Mouse (Mus musculus) layer of hippocampus, postnatal 36 days (tissue): ENCODE data around the gene Dbn1. TPM values are rescaled to one million over a fixed set of nuclear protein-coding genes. Genes with fewer than 3 reads are reported as not detected.
"Not testable (repeated sequence)": the region's sequence is repeated elsewhere in the genome, so short reads cannot be mapped to it uniquely, and the experiment has no call there.

Experiments used
- DNase-seq, 2 experiments: peaks; one replicate each; pipeline ENCODE4 v3.0.0; 2022
- microRNA-seq, 2 experiments: library from miRNA; unstranded; fragments of <30 nt; microRNA quantifications; one replicate each; pipeline ENCODE4 v1.2.0; 2021
- total RNA-seq, 2 experiments: library from RNA; stranded (reverse); gene quantifications; 2 replicates each; pipeline ENCODE4 v1.2.3; 2021

Dbn1 gene
- total RNA-seq, 2 experiments from 2014 or later, result 388 to 393 TPM

DNA sequence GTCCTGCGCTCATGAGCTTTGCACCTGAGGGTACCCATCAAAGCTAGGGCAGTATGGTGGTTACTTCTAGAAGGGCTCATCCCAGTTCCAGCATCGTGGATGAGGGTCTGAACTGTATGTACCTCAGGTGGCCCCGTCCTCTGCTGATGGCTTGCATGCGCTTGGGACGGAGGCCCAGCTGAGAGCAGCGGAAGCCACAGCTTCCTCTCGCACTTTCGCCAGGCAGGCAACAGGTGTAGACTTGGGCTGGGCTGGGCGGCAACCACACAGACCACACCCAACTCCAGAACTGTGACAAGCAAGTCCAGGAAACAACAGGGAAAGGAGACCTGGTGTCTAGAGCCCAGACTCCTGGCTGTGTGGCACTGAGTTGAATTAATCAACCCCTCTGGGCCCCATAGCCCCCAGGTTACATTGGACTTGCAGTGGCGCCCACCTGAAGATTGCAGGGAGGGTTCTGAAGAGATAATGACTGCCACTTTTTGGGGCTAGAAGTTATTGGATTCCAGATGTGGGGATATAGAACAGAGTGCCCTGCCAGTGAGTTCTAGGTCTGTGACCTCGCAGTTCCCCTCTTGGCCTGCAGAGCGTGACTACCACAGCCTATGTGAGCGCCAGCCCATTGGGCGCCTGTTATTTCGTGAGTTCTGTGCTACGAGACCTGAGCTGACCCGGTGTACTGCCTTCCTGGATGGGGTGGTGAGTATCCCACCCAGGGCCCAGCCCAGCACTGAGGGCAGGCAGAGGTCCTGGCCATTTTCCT is 38.1 kb downstream of the Dbn1 start:
- no peak for DNase-seq

DNA sequence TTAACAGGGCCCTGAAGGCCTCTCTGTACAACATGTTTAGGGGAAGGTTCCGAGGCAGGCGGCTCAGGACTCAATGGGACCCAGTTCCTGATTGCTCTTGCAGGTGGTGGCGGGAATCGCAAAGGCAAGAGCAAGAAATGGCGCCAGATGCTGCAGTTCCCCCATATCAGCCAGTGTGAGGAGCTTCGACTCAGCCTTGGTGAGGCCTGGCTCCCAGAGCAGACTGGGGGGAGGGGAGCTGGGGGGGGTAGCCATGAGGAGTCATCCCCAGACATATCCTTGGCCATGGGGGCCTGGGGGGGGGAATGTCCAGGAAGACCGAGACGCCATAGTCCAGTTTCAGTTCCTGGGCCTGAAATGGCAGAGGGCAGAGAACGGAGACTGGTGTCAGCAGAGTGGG is 38.7 kb downstream of the Dbn1 start:
- DNase-seq, result no peak

DNA sequence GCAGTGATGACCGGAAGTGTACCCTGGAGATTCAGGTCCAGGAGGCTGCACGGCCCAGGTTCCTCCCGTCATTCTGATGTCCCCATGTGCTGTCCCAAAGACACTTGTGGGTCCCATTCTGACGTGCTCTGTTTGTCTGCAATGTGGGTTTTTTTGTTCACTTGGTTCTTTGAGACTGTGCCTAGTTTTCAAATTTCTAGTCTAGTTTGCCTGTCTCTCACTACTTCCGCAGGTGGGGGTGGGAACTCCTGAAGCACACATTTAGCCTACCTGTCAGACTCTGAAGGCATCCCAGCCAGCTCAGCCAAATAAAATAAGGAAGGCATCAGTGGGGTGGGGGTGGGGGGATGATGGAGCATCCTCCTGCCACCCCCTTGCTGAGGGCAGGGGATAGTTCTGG is 39.8 kb downstream of the Dbn1 start:
- DNase-seq, result no peak

DNA sequence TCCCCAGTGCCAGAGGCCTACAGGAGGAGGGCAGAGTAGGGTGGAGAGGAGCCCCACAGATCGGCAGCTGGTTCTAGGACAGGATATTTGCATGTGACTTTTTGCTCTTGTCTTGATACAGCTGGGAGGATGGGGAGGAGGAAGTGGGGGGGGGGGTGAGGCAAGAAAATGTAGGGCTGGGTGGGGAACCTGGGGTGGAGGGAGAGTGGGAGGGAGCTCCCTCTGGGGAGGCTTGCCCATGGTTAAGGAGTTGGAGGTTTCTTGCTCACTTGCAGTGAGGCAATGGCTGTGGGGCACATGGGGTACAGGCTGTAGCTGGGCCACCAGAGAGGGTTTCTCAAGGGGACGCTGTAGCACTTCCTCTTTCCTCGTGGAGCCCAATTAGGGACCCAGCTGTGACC is 40.4 kb downstream of the Dbn1 start:
- no peak for DNase-seq

DNA sequence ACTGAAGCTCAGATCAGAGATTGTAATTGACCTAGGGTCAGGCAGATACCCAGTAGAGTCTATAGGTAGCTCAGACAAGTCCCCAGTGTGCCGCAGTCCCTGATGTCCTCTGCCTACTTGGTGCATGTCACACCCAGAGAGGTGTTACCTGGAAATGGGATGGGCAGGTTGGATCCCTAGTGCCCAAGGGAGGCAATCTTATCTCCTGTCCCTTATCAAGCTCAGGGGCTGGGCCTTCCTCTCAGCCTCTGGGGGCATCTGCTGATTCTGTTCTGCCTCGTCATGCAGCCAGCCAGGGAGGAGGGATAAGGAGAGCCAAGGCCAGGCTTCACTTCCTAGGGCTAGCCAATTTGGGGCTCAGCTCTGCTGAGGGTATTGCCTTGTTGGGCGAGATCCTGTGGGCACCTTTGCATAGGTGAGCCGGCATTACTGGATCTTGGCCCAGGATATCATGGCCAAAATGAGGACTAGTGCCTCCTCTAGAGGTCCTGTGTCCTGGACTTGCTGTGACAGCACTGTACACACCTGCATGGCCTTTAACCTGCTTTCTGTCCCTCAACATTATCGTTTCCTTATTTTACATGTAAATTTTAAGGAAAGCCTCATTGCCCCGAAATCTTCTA is 41.3 kb downstream of the Dbn1 start:
- DNase-seq, result no peak

DNA sequence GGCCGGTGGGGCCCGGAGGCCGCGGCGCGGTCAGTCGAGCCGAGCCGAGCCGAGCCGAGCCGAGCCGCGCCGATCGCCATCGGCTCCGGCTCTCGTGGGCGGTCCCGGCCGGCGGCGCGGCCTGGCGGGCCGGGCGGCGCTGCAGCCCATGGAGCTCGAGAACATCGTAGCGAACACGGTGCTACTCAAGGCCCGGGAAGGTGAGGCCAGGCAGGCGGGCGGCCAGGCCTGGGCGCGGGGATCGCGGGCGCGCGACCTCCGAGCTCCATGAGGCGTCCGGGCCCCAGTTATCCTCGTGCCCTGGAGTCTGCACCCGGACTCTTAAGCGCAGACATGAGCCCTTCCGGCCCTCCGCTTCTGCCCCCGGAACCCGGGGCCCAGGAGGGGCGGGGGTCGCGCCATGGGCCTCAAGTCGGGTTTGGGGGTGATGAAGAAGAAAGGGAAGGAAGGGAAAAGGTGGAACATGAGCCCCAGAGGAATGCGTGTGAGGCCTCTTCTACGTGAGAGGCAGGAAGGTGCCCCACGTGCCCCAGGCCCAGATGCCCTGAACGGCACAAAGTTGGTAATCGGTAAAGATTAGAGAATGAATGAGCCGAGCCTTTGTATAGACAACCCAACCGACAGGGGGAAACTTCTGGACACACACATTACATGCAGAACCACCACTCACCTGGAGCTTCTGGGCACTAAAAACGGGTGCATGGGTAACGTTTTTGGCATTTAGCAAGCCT is 42.4 kb downstream of the Dbn1 start:
- DNase-seq, result no peak

DNA sequence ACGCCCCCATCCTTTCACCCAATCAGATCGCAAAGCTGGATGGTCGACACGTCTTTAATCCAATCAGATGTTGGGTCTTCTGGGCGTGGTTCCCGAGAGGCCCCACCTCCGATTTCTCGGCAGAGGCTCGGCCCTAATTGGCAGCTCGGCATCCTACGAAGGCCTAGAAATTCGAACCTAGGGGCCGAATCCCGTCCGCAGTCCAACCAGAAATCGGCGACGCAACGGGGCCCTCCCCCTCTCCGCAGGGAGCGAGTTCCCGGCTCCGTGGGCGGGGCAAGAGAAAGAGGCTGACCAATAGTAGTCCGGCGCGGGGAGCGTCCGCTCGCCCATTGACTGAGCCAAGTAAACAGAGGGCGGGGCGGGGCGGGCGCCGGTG is 43.0 kb downstream of the Dbn1 start, which contains the start of gene Grk6:
TSS of gene Grk6 (plus strand) at position 136 of the 379 bp plus-strand sequence.
- DNase-seq, result peak; percentile 99 to 100

DNA sequence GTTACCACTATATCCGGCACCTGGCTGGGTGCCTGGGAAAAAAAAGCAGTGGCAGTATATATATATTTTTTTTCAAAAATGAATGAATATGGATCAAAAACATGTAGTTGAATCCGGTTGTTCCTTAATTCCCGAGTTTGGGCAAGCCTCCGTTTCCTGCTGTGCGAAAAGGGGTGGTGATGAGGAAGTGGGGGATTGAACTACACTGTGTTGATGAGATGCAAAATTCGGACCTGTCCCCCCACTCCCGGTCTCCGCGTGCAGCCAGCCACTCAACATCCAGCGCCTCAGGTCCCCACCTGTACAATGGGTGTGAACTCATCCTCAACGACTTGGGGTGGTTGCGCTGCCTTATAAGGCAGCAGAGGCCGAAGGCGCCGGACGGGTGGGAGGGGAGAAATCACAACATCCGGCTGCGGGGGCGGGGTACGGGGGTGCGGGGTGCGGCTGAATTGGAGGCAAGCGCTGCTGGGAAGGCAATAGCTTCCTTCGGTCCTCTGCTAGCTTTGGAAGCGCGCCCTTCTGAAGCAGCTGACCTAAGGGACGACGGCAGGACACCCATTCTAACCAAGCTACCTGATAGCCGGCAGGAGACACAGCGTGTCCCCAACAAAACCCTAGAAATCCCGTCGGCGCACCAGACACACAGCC is 43.5 kb downstream of the Dbn1 start:
- DNase-seq, result no peak

DNA sequence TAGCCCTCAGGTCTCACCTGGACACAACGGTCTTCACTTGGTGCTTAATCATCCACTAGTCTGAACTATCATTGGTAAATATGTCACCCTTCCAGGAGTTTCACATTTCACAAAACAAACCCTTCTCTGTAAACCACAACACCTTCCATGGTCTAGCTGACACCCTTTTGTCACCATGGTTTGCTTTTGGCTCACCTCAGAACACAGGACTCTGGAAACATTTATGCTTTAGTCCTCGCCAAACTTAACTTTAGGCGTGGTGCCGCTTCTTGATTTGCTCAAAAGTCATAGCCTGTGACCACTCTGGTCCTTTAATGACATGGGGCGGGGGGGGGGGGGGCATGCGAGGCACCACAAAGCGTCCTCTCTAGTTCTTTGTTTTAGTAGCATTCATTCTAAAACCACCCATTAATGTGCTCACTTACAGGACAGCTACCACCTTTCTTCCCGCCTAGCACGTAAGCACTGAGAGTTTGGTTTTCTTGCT is 44.1 kb downstream of the Dbn1 start:
- no peak for DNase-seq

DNA sequence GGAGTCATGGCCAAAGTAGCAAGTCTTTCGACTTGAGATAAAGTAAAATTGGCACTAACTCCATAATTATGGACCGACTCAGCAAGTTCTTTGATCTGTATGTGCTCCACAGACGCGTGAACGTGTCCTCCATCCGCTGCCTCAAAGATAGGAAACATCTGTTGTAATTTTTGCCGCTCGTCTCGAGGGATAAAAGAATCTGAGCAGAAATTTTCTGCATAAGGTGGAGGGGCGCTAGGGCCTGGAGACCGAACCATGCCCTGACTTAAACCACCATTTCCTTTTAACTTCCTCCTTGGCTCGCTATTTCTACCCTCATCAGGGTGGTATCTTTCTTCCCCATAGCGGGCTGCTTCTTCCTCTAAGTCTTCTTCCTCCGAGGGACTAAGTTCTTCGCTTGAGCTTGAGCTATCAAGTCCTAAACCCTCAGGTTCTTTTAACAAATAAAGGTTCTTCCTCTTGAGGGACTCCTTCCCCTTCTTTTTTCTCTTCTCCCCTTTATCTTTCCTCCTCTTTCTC is 50.7 kb downstream of the Dbn1 start:
- not testable (repeated sequence) for DNase-seq

DNA sequence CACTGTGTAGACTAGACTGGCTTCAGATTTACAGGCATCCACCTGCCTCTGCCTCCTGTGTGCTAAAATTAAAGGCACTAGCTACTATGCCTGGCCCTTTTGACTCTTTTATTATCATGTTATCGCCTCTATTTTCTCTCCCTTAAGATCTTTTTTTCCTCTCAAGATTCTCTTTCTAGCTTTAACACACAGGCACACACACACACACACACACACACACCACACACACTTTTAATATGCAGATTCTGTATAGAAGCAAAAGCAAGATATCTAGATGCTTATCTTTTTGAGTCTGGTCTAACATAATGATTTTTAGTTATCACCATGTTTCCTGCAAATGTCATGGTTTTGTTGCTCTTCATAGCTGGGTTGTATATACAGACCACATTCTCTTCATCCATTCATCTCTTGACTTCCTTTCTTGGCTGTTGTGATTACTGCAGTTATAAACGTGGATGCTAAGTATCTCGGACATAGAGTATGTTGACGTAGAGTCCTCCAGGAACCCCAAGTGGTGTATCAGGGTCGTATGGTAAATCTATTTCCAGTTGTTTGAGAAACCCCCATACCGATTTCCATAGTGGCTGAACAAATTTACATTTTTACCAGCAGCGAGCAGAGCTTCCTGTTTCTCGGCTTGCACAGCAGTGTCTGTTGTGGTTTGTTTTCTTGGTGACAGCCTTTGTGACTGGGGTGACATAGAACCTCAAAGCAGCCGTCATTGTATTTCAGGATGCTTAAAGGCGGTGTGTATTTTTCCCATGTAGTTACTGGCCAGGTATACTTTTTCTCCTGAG is 55.8 kb downstream of the Dbn1 start:
- no peak for DNase-seq

DNA sequence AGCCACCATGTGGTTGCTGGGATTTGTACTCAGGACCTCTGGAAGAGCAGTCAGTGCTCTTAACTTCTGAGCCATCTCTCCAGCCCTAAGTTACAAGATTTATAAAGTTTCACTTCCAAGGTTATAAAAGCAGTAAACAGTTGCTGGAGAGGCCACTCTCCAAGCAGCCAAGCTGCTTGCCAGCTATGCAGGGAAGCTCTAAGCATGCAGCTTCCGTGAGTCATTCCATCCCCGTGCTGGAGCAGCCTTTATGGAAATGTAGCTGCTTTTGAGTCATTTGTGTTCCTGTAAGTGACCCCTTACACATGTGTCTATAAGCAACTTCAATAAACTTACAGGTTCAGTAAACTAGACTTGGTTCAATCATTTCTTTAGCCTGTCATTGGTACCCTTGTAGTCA is 57.3 kb downstream of the Dbn1 start:
- DNase-seq, result no peak

DNA sequence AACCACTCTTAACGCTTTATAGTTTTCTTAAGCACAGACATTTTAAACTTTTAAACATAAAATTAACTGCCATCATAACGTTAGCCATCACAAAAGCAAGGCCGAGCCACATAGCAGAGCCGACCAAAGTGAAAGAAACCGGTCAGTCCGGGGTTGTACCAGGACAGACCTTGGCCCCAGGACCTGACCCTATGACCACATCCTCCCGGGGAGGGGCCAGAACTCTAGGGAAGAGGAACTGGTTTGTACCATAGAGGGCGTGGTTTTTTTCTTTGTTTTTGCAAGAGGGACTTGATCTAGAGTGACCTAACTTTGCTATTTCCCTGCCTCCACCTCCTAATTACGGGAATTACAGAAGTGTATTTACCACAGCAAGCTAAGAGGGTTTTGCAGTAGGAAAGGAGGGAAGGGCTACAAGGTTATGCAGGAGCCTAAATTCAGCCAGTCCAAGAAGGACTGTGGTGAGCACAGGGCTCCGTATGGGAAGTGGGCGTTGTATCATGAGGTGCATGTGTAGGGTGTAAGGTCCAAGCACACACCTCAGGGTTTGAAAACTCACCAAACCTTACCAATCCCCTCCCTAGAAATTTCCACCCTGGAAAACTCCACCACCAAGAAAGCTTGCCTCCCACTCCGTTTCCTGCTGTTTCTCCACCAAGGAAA is 58.6 kb downstream of the Dbn1 start:
- no peak for DNase-seq

DNA sequence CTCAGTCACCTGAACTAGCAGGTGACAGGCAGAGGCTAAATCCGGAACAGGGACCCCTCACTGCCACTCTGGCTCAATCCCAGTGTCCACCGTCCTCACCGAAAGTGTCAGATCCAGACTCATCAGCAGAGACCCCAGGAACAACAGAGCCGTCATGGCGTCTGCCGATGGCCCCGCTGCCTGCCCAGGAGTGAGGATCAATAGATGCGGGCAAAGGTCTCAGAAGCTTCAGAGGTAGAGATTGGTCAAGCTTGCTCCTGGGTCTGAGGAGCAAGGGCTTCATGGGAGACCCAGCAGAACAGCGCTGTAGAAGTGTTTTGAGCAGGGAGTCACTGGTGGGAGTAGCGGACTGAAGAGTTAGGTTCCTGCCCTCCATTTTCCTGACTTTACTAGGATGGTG is 61.3 kb downstream of the Dbn1 start, which contains the start of gene F12:
TSS of gene F12 (minus strand) at position 181 of the 400 bp plus-strand sequence.
- DNase-seq, result no peak

Small RNA genes within 50 kb of the gene (microRNA-seq; reads per million reads assigned to microRNA genes)
- 3.3 to 4.4 reads per million in 2 experiments for gene Mir6943
- gene Mir6944, result 63.3 to 98.8 reads per million in 2 experiments
- 5.1 to 5.7 reads per million in 2 experiments for gene Mir6945

Other genes with a start within 250 kb of the Dbn1 start
- gene Prelid1, start 167.6 kb downstream of the Dbn1 start, total RNA-seq, result 100 to 1,000 TPM; 140 to 157 TPM
- gene Rab24, start 166.2 kb downstream of the Dbn1 start, total RNA-seq, result 10 to 100 TPM; 78.8 to 84.3 TPM
- 1 to 10 TPM in 1 of 2 experiments, under 1 TPM in 1; 0.87 to 1.4 TPM for gene Mxd3, start 158.3 kb downstream of the Dbn1 start, total RNA-seq
- 10 to 100 TPM; 58.3 to 70.5 TPM for gene Lman2, start 125.3 kb downstream of the Dbn1 start, total RNA-seq
- gene Rgs14, start 118.4 kb downstream of the Dbn1 start, total RNA-seq, result 100 to 1,000 TPM in 1 of 2 experiments, 10 to 100 TPM in 1; 95.2 to 110 TPM
- not detected for gene Slc34a1, start 89.9 kb downstream of the Dbn1 start, total RNA-seq
- gene Pfn3, start 72.9 kb downstream of the Dbn1 start, total RNA-seq, result not detected
- under 1 TPM; 0.32 to 0.71 TPM for gene F12, start 61.3 kb downstream of the Dbn1 start, total RNA-seq
- 10 to 100 TPM; 67.7 to 71.1 TPM for gene Grk6, start 43.0 kb downstream of the Dbn1 start, total RNA-seq
- 10 to 100 TPM; 86.1 to 86.6 TPM for gene Prr7, start 23.8 kb downstream of the Dbn1 start, total RNA-seq
- 10 to 100 TPM; 89.6 to 94.1 TPM for gene Pdlim7, start 25.6 kb upstream of the Dbn1 start, total RNA-seq
- 10 to 100 TPM; 17.0 to 20.6 TPM for gene Dok3, start 41.2 kb upstream of the Dbn1 start, total RNA-seq
- 10 to 100 TPM; 59.4 to 60.2 TPM for gene Ddx41, start 48.5 kb upstream of the Dbn1 start, total RNA-seq
- gene Fam193b, start 83.0 kb upstream of the Dbn1 start, total RNA-seq, result 10 to 100 TPM; 88.6 to 96.2 TPM
- gene Tmed9, start 85.6 kb upstream of the Dbn1 start, total RNA-seq, result 100 to 1,000 TPM; 141 to 143 TPM
- gene B4galt7, start 111.8 kb upstream of the Dbn1 start, total RNA-seq, result 10 to 100 TPM; 23.6 to 25.0 TPM
- 10 to 100 TPM; 44.2 to 47.9 TPM for gene Caml, start 134.9 kb upstream of the Dbn1 start, total RNA-seq
- gene Ddx46, start 146.9 kb upstream of the Dbn1 start, total RNA-seq, result 10 to 100 TPM; 47.4 to 52.6 TPM
- 10 to 100 TPM; 80.7 to 84.1 TPM for gene B230219D22Rik, start 205.0 kb upstream of the Dbn1 start, total RNA-seq
- gene Txndc15, start 226.5 kb upstream of the Dbn1 start, total RNA-seq, result 10 to 100 TPM; 74.8 to 78.1 TPM
- 10 to 100 TPM; 32.5 to 35.4 TPM for gene Pcbd2, start 239.3 kb upstream of the Dbn1 start, total RNA-seq